Mouse (Mus musculus): ENCODE results near the gene Trp53rka. TPM values are rescaled to one million over a fixed set of nuclear protein-coding genes. Genes with fewer than 3 reads are reported as not detected.

Trp53rka gene
- polyA plus RNA-seq, 1 experiment from 2014 or later, result 22.7 TPM

DNA sequence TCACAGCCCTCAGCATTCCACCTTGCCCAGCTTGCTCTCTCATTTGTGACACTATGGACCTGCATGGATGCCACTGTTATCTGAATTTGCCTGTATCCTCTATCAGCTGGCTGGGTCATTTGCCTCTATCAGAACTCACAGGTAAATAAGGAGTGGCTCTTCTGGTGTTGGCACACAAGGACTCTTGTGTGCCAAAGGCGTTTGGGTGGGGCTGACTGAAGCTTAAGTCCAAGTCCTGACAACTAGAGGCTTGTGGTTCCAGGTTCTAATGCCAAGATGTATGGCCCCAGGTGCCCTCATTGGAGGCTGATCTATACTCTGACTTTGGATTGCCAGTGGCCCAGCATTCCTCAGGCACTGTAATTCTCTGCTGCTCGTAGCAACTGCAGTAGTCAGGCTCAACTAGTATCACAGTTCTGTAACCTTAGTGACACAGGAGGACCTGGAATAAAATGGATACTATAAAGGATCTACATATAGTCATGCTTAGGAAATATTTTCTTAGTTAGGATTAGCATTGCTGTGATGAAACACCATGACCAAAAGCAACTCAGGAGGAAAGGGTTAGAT, 4.7 kb upstream of the Trp53rka start:
- 65% methylated on average over 2 of the region's 2 CpGs for WGBS
- Histone ChIP-seq H3K27me3 (ENCODE audit: control insufficient read depth, insufficient read depth, low read length) (no peaks in the 10 kb centered on the region), H3K36me3 (ENCODE audit: control insufficient read depth, insufficient read depth, low read length) (no peaks in the 10 kb centered on the region), H3K9me3 (ENCODE audit: control insufficient read depth, low read length) (no peaks in the 10 kb centered on the region), H3K4me3 (ENCODE audit: control insufficient read depth in 1 of 2, insufficient read depth in 1 of 2, low read depth in 1 of 2, low read length in 2 of 2) (no peak overlapping the region), H3K27ac (replicated peaks in 1 of 2; ENCODE audit: control insufficient read depth in 1 of 2, insufficient read depth in 1 of 2, low read depth in 2 of 2, low read length in 2 of 2) (no peak overlapping the region), H3K9ac (ENCODE audit: low read length) (no peak overlapping the region), H3K4me2 (ENCODE audit: low read length) (no peak overlapping the region), H3K4me1 (ENCODE audit: control insufficient read depth in 2 of 2, insufficient read depth in 2 of 2, low read length in 2 of 2) (peaks cover 4% of the 10 kb centered on the region in 2 experiments; a peak in 3 of 4 replicates)
- no peak for ATAC-seq (ENCODE audit: insufficient number of reproducible peaks, insufficient read depth, low FRiP score, low read depth)

DNA sequence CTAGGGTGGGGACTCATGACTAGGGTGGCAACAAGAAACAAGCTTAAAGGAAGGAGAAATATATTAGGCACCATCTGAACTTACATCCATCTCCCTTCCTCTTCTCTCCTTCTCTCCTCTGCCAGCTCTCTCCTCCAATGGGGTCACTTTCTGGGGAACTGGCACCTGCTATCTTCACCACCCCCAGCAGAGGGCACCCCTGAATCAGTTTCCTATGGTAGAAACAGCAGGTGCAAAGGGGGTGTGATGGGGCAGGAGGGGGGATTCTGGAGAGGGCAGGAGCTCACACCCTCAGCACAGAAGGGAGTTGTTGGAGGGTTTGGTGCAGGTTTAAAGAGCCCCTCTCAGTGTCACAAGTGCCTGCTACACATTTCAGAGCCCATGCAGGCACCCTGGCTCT, 3.1 kb upstream of the Trp53rka start:
- ATAC-seq (ENCODE audit: insufficient number of reproducible peaks, insufficient read depth, low FRiP score, low read depth), result no peak
- no peak overlapping the region for H3K4me3 ChIP-seq (ENCODE audit: control insufficient read depth in 1 of 2, insufficient read depth in 1 of 2, low read depth in 1 of 2, low read length in 2 of 2)
- H3K9ac ChIP-seq (ENCODE audit: low read length), result no peak overlapping the region
- no peak overlapping the region for H3K4me2 ChIP-seq (ENCODE audit: low read length)
- no peak overlapping the region for H3K27ac ChIP-seq (replicated peaks in 1 of 2; ENCODE audit: control insufficient read depth in 1 of 2, insufficient read depth in 1 of 2, low read depth in 2 of 2, low read length in 2 of 2)
- H3K4me1 ChIP-seq (ENCODE audit: control insufficient read depth in 2 of 2, insufficient read depth in 2 of 2, low read length in 2 of 2), result peaks cover 4 to 11% of the 10 kb centered on the region in 2 experiments
- H3K27me3 ChIP-seq (ENCODE audit: control insufficient read depth, insufficient read depth, low read length), result no peaks in the 10 kb centered on the region
- no peaks in the 10 kb centered on the region for H3K9me3 ChIP-seq (ENCODE audit: control insufficient read depth, low read length)
- H3K36me3 ChIP-seq (ENCODE audit: control insufficient read depth, insufficient read depth, low read length), result no peaks in the 10 kb centered on the region

DNA sequence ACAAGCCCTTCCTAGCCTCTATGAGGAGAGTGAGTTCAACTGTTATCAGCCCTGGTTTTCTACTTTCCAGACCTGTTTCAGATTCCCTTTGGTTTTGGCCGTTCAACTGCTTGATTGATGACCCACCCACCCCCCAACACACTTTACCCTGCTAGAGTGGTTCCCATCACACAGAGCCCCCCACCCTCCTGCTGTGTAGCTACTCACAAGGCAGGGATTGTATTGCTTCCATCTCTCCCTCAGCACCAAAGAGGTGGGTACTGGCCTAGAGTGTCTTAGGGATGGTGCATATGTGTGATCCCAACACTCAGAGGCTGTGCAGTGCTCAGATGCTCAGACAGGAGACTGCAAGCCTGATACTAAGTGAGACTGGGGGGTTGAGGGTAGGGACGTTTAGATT, 1.4 kb upstream of the Trp53rka start:
- Histone ChIP-seq H3K9me3 (ENCODE audit: control insufficient read depth, low read length) (no peaks in the 10 kb centered on the region), H3K27me3 (ENCODE audit: control insufficient read depth, insufficient read depth, low read length) (no peaks in the 10 kb centered on the region), H3K9ac (ENCODE audit: low read length) (no peak overlapping the region), H3K27ac (replicated peaks in 1 of 2; ENCODE audit: control insufficient read depth in 1 of 2, insufficient read depth in 1 of 2, low read depth in 2 of 2, low read length in 2 of 2) (no peak overlapping the region), H3K4me3 (ENCODE audit: control insufficient read depth in 1 of 2, insufficient read depth in 1 of 2, low read depth in 1 of 2, low read length in 2 of 2) (no peak overlapping the region), H3K36me3 (ENCODE audit: control insufficient read depth, insufficient read depth, low read length) (peaks cover 16% of the 10 kb centered on the region), H3K4me1 (ENCODE audit: control insufficient read depth in 2 of 2, insufficient read depth in 2 of 2, low read length in 2 of 2) (peaks cover 4 to 11% of the 10 kb centered on the region in 2 experiments), H3K4me2 (ENCODE audit: low read length) (no peak overlapping the region)
- WGBS, result 41% methylated on average over 2 of the region's 2 CpGs
- ATAC-seq (ENCODE audit: insufficient number of reproducible peaks, insufficient read depth, low FRiP score, low read depth), result no peak

GRCm38 (mm10) chr2:165493587-165494210, 575 bp upstream of the Trp53rka start:
- Histone ChIP-seq H3K36me3 (ENCODE audit: control insufficient read depth, insufficient read depth, low read length) (peaks cover 22% of the 10 kb centered on the region), H3K4me3 (ENCODE audit: control insufficient read depth in 1 of 2, insufficient read depth in 1 of 2, low read depth in 1 of 2, low read length in 2 of 2) (peak overlapping the region; percentile 79 to 92), H3K27me3 (ENCODE audit: control insufficient read depth, insufficient read depth, low read length) (no peaks in the 10 kb centered on the region), H3K9me3 (ENCODE audit: control insufficient read depth, low read length) (no peaks in the 10 kb centered on the region), H3K4me1 (ENCODE audit: control insufficient read depth in 2 of 2, insufficient read depth in 2 of 2, low read length in 2 of 2) (peaks cover 4 to 11% of the 10 kb centered on the region in 2 experiments), H3K9ac (ENCODE audit: low read length) (peak overlapping the region; percentile 91), H3K4me2 (ENCODE audit: low read length) (peak overlapping the region; percentile 83), H3K27ac (replicated peaks in 1 of 2; ENCODE audit: control insufficient read depth in 1 of 2, insufficient read depth in 1 of 2, low read depth in 2 of 2, low read length in 2 of 2) (peak overlapping the region; percentile 45 to 75; a peak in 1 of 4 replicates)
- WGBS, result 22% methylated on average over 17 of the region's 17 CpGs
- ATAC-seq (ENCODE audit: insufficient number of reproducible peaks, insufficient read depth, low FRiP score, low read depth), result no peak

DNA sequence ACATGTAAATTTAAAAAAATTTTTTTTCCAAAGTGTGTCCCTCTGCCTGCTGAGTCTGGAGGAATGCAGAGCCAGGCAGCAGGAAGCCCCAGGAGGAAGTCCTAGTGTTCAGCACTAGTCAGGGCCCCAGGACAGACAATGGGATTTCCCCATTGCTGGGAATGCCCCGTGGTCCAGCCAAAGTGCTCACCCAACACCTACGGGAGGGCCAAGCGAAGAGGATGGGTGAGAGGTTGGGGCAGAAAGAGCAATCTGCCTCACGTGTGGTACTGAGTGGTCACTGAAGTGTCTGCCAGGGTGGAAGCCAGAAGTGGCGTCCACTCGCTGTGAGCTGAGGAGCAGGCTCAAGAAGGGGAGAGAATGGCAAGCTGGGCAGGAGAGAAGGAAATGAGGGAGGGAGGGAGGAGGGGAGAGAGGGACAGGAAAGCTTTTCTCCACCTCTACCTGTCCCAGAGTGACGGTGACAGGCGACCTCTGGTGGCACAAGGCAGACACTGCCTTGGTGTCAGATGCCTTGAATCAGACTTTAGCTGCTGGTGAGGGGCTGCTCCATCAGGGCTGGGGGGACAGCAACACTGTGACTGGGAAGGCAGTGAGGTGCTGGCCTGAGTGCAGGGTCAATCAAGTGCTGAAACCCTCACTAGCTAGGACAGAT, 6.1 kb downstream of the Trp53rka start:
- Histone ChIP-seq H3K27me3 (ENCODE audit: control insufficient read depth, insufficient read depth, low read length) (no peaks in the 10 kb centered on the region), H3K27ac (replicated peaks in 1 of 2; ENCODE audit: control insufficient read depth in 1 of 2, insufficient read depth in 1 of 2, low read depth in 2 of 2, low read length in 2 of 2) (0 out of 4 replicates have a peak overlapping the region, but pooled peaks of 1 of the 2 experiments have one; percentile 19), H3K9me3 (ENCODE audit: control insufficient read depth, low read length) (no peaks in the 10 kb centered on the region), H3K4me2 (ENCODE audit: low read length) (no peak overlapping the region), H3K4me3 (ENCODE audit: control insufficient read depth in 1 of 2, insufficient read depth in 1 of 2, low read depth in 1 of 2, low read length in 2 of 2) (no peak overlapping the region), H3K4me1 (ENCODE audit: control insufficient read depth in 2 of 2, insufficient read depth in 2 of 2, low read length in 2 of 2) (peaks cover 3% of the 10 kb centered on the region in 2 experiments; a peak in 2 of 4 replicates), H3K36me3 (ENCODE audit: control insufficient read depth, insufficient read depth, low read length) (peaks cover 28% of the 10 kb centered on the region), H3K9ac (ENCODE audit: low read length) (no peak overlapping the region)
- 0 out of 2 replicates have a peak, but pooled peaks have one; percentile 7 for ATAC-seq (ENCODE audit: insufficient number of reproducible peaks, insufficient read depth, low FRiP score, low read depth)
- WGBS, result 22% methylated on average over 8 of the region's 8 CpGs

- Histone ChIP-seq H3K4me3 (ENCODE audit: control insufficient read depth in 1 of 2, insufficient read depth in 1 of 2, low read depth in 1 of 2, low read length in 2 of 2) (no peak overlapping the region), H3K27me3 (ENCODE audit: control insufficient read depth, insufficient read depth, low read length) (no peaks in the 10 kb centered on the region), H3K36me3 (ENCODE audit: control insufficient read depth, insufficient read depth, low read length) (peaks cover 28% of the 10 kb centered on the region), H3K9ac (ENCODE audit: low read length) (no peak overlapping the region), H3K27ac (replicated peaks in 1 of 2; ENCODE audit: control insufficient read depth in 1 of 2, insufficient read depth in 1 of 2, low read depth in 2 of 2, low read length in 2 of 2) (no peak overlapping the region), H3K4me1 (ENCODE audit: control insufficient read depth in 2 of 2, insufficient read depth in 2 of 2, low read length in 2 of 2) (peaks cover 3% of the 10 kb centered on the region in 2 experiments; a peak in 1 of 4 replicates), H3K9me3 (ENCODE audit: control insufficient read depth, low read length) (no peaks in the 10 kb centered on the region), H3K4me2 (ENCODE audit: low read length) (no peak overlapping the region)
- 77% methylated on average over 5 of the region's 5 CpGs for WGBS
- ATAC-seq (ENCODE audit: insufficient number of reproducible peaks, insufficient read depth, low FRiP score, low read depth), result no peak
Observed at GRCm38 (mm10) chr2:165486401-165486800, 6.7 kb downstream of the Trp53rka start.

- Histone ChIP-seq H3K36me3 (ENCODE audit: control insufficient read depth, insufficient read depth, low read length) (peaks cover 25% of the 10 kb centered on the region), H3K4me3 (ENCODE audit: control insufficient read depth in 1 of 2, insufficient read depth in 1 of 2, low read depth in 1 of 2, low read length in 2 of 2) (no peak overlapping the region), H3K9me3 (ENCODE audit: control insufficient read depth, low read length) (no peaks in the 10 kb centered on the region), H3K9ac (ENCODE audit: low read length) (no peak overlapping the region), H3K27ac (replicated peaks in 1 of 2; ENCODE audit: control insufficient read depth in 1 of 2, insufficient read depth in 1 of 2, low read depth in 2 of 2, low read length in 2 of 2) (no peak overlapping the region), H3K27me3 (ENCODE audit: control insufficient read depth, insufficient read depth, low read length) (no peaks in the 10 kb centered on the region), H3K4me1 (ENCODE audit: control insufficient read depth in 2 of 2, insufficient read depth in 2 of 2, low read length in 2 of 2) (peaks cover 3% of the 10 kb centered on the region in 2 experiments; a peak in 1 of 4 replicates), H3K4me2 (ENCODE audit: low read length) (no peak overlapping the region)
- 56% methylated on average over 3 of the region's 3 CpGs for WGBS
- ATAC-seq (ENCODE audit: insufficient number of reproducible peaks, insufficient read depth, low FRiP score, low read depth), result no peak
Observed at GRCm38 (mm10) chr2:165485826-165486225, 7.3 kb downstream of the Trp53rka start.
